Mouse (Mus musculus) mouse embryonic stem cell (cell line): ENCODE data around the gene Vamp2.

Experiments
- in situ Hi-C, 2 experiments: fragments of 300-500 bp; cut with MboI; formaldehyde crosslinking; loops; 1 replicate in 1 of 2; 3 replicates in 1 of 2; pipeline ENCODE4 v1.14.3; 2019 to 2020; ENCODE audit warnings: low sequenced_read_pairs in 2 of 2, low pct_unique_long_range_greater_than_20kb in 1 of 2, mixed read lengths in 1 of 2; ENCODE audit not compliant: unreplicated experiment in 1 of 2

The Vamp2 gene

GRCm38 (mm10) chr11:69062761-69063224, 25.5 kb upstream of the Vamp2 start:
- in situ Hi-C loops, result loop anchor here in 1 of 2 experiments (10.0 kb wide), 1 partner anchor 172 kb away; the partner anchor contains the start of gene Gucy2e

- in situ Hi-C loops, result loop anchor here in 1 of 2 experiments (10.0 kb wide), 1 partner anchor 171 kb away; the partner anchor contains the start of gene Gucy2e
These were observed 24.7 kb upstream of the Vamp2 start for GRCm38 (mm10) chr11:69063413-69064201.

- in situ Hi-C loops, result loop anchor here in 1 of 2 experiments (10.0 kb wide), 1 partner anchor 170 kb away; the partner anchor contains the start of gene Gucy2e
These were observed 23.8 kb upstream of the Vamp2 start for GRCm38 (mm10) chr11:69064259-69065133.

GRCm38 (mm10) chr11:69065394-69065925, 22.8 kb upstream of the Vamp2 start:
- in situ Hi-C loops, result loop anchor here in 1 of 2 experiments (10.0 kb wide), 1 partner anchor 169 kb away; the partner anchor contains the start of gene Gucy2e

- in situ Hi-C loops, result loop anchor here in 1 of 2 experiments (10.0 kb wide), 1 partner anchor 168 kb away; the partner anchor contains the start of gene Gucy2e
These were observed 22.0 kb upstream of the Vamp2 start for GRCm38 (mm10) chr11:69066163-69066861.

- in situ Hi-C loops, result loop anchor here in 1 of 2 experiments (10.0 kb wide), 1 partner anchor 168 kb away; the partner anchor contains the start of gene Gucy2e
These were observed 21.3 kb upstream of the Vamp2 start for GRCm38 (mm10) chr11:69066956-69067355.

GRCm38 (mm10) chr11:69067601-69068000, 20.7 kb upstream of the Vamp2 start:
- in situ Hi-C loops, result loop anchor here in 1 of 2 experiments (10.0 kb wide), 1 partner anchor 167 kb away; the partner anchor contains the start of gene Gucy2e

GRCm38 (mm10) chr11:69070093-69070492, 18.2 kb upstream of the Vamp2 start:
- in situ Hi-C loops, result no loop called here

GRCm38 (mm10) chr11:69070590-69071222, 17.6 kb upstream of the Vamp2 start, which contains the start of gene Tmem107:
Gene Tmem107 (plus strand): TSS chr11:69070806.
- in situ Hi-C loops, result no loop called here

- in situ Hi-C loops, result no loop called here
These were observed 17.0 kb upstream of the Vamp2 start for GRCm38 (mm10) chr11:69071262-69071661.

GRCm38 (mm10) chr11:69072234-69072633, 16.1 kb upstream of the Vamp2 start:
- in situ Hi-C loops, result no loop called here

GRCm38 (mm10) chr11:69072666-69073064, 15.6 kb upstream of the Vamp2 start:
- in situ Hi-C loops, result no loop called here

GRCm38 (mm10) chr11:69073065-69073888, 15.0 kb upstream of the Vamp2 start:
- in situ Hi-C loops, result no loop called here

- in situ Hi-C loops, result no loop called here
These were observed 14.1 kb upstream of the Vamp2 start for GRCm38 (mm10) chr11:69073951-69074775.

GRCm38 (mm10) chr11:69074776-69075069, 13.6 kb upstream of the Vamp2 start:
- in situ Hi-C loops, result loop anchor here in 1 of 2 experiments (5.0 kb wide), 1 partner anchor 43 kb away; no protein-coding TSS in a partner anchor
